Mouse (Mus musculus): ENCODE measurements around the gene Prss23. TPM values are rescaled to one million over a fixed set of nuclear protein-coding genes. Genes with fewer than 3 reads are reported as not detected.

The Prss23 gene
- total RNA-seq, 2 experiments from 2014 or later = 0.26 TPM; not detected in 1

DNA sequence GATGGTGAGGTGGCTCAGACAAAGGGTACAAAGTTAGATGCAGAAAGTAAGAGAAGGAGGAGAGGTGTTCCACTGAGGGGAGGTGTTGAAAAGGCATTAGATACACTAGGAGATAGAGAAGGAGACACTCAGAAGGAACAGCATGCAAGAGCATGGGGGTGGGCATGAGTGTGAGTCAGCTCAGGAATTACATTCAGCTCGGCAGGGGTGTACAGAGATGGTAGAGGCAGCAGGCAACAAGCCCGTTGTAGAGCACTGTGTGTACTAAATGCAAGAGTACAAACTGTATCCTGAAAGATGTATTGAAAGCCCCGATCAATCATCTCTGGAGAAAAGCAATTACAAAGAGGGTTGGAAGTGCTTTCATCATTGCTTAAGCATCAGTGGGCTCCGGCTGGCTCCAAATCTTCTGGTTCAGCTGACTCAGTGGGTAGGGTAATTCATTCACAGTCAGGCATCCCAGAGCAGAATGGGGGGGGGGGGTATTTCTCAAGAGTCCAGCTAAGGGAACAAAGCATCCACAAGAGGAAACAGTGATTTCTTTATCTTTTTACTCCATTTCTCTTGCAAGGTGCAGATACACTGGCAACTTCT, 15.0 kb downstream of the Prss23 start:
- ATAC-seq (ENCODE audit: poor library complexity, severe bottlenecking) = no peak

DNA sequence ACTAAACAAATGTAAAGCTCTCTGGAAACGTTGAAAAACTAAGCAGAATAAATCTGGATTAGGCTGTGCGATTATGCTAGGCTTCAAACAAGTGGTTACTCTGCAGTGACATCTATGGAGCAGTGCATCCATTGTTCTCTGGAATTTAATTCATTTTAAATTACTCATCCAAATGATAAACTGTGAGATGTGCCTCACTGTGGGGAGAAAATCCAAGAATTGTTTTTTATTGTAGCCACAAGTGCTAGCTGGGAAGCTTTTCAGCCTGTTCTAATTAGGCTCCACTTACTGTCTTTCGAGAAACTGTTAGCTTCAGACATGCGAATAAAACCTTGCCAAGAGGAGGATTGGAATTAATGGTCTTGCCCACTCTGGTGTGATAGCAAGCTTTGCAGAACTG, 18.3 kb downstream of the Prss23 start:
- no peak for ATAC-seq (ENCODE audit: poor library complexity, severe bottlenecking)

DNA sequence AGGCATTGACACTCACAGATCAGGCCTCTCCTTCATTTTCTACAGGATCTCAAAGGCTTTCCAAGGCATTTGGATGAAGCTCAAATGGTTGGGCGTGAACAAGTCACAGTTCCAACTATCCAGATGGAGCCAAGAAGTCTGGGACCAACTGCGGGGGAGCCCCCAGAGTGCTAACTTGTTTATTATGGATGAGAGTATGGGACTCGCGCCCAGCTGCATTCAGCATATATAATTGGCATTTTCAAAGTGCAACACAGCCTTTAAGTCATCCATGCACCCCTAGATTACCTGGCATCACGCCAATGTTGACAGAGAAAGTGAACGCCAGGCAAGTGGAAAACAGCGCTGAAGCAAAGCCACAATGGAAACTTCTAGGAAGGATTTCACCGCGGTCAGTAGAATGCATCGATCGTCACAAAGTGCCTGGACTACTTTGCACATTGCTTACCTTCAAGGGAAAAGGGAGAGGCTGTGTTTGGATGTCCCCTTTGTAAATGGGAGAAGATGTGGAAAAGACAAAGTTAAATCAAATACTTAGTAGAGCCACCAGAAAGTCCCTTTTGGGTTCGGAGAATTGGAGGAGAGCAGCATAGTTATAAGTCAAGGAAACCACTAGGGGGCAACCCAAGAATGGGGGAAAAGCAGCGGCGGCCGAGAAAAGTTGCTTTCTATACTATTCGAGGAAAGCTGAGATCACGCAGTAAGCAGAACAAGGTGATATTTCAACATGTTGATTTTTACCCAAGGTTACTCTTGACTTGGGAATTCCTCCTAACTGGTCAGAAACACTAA, 27.3 kb downstream of the Prss23 start:
- ATAC-seq (ENCODE audit: poor library complexity, severe bottlenecking) = 0 out of 2 replicates have a peak, but pooled peaks have one; percentile 47

DNA sequence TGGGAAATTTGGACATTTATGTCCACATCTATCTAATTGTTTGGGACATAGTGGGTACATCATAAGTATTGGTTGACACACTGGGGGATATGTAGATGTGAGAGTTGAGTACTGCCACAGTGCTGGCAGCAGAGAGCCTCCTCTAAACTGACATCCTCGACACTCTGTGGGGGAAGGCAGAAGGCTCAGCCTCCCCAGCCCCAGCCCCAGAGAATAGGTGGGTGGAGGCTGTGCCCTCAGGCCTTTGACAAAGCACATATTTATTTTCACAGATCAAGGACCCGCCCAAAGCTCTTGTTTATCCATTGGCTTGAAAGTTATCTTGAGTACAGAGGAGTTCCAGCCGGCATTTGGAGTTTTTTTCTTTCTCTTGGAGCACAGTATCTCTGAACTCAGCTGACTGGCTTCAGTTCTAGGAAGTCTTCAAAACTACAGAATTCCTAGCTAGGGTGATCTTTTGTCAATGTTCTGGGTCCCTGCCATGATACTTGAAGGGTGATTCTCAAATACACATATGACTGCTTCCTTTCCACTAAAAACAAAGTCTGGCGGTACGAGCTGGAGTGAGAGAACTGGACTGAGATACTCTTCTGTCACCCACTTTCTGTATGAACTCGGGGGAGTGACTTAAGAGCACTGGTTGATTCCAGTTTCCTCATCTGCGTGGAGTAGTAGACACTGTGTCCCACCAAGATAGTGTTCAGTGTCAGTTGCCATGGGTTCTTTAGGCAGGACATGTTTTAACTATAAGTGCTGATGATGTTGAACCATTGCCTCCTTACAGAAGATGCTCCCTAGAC, 43.0 kb downstream of the Prss23 start:
- no peak for ATAC-seq (ENCODE audit: poor library complexity, severe bottlenecking)

DNA sequence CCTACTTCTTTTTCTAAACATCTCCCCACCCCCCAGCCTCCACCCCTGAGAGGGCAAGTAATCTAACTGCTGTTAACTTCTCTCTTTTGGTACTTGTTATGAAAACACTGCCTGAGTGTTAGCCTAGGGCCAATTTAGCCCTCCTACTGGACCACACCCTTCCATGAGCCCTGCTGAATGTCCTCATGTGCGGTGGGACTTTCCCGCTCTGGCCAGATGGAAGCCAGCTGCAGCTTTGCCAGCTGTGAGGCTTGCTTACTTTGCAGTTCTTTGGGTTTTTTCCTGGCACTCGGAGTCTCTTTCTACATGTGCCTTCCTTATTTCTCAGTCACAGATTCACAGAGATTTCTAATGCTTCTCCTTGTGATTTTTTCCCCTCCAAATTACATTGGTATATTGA, 45.3 kb downstream of the Prss23 start:
- ATAC-seq (ENCODE audit: poor library complexity, severe bottlenecking) = peak; percentile 41; the same call in 1 of the 2 replicates

DNA sequence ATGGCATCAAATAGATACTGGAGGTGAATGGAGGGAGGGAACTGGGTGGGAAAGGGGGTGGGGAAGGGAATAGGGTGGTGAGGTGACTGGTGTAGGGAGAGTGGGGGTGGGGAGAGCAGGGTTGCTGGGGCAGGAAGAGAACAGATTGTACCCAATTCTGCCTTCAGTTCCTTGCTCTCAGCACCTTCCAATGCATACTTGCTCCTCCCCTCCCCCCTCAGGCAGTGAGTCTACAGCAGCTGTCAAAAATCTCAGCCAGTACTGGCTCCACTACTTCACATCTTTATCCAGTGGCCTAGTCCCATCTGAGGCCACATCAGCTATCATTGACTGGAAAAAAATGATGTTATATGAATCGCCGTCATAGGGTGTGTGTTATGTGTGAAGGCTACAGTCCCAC, 48.5 kb downstream of the Prss23 start:
- ATAC-seq (ENCODE audit: poor library complexity, severe bottlenecking) = no peak

DNA sequence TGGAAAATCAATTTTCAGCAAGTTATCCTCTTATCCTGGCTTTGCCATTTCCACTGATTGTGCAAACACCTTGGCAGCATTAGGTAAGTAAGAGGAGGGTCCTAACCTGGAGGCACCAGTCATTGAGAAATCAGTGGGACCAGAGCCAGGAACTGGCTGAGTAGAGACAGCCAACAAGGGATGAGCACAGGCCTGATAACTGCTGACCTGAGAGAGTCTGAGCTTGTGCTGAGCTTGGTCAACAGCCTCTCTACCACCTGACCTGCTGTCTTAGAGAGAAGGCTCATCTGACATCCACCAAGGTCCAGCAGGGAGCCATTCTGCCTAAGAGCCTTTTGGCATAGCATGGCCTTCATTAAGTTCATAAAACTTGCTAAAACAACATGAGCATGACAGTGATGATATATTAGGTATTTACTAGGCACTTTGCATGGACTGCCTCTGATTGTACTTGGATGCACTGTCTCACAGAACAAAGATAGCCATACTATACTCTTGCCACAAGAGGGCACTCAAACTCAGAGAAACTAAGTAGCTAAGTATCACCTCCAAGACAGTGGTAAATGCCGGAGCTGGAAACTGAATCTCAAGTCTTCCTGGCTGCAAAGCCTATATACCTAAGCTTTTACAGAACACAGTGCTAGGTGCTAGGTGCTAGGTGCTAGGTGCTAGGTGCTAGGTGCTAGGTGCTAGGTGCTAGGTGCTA, 49.5 kb downstream of the Prss23 start:
- peak; percentile 65 for ATAC-seq (ENCODE audit: poor library complexity, severe bottlenecking)

DNA sequence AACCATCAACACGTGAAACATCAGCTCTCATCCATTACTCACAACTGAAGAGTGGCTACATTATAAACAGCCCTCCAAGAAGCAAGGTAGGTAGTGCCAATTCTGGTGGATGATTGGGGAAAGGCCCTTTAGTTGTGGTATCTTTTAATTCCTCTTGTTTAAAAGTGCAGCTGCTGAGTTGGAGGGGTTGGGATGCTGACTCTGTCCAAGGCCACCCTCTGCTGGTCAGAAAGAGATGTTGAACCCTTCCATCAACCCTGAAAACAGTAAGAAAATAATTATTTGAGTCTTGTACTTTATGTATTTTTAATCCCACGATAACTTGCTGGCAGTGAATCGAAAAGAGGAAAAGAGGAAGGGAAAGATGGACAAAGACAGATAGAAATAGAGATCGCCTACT, 53.5 kb downstream of the Prss23 start:
- ATAC-seq (ENCODE audit: poor library complexity, severe bottlenecking) = peak; percentile 62; the same call in 1 of the 2 replicates

DNA sequence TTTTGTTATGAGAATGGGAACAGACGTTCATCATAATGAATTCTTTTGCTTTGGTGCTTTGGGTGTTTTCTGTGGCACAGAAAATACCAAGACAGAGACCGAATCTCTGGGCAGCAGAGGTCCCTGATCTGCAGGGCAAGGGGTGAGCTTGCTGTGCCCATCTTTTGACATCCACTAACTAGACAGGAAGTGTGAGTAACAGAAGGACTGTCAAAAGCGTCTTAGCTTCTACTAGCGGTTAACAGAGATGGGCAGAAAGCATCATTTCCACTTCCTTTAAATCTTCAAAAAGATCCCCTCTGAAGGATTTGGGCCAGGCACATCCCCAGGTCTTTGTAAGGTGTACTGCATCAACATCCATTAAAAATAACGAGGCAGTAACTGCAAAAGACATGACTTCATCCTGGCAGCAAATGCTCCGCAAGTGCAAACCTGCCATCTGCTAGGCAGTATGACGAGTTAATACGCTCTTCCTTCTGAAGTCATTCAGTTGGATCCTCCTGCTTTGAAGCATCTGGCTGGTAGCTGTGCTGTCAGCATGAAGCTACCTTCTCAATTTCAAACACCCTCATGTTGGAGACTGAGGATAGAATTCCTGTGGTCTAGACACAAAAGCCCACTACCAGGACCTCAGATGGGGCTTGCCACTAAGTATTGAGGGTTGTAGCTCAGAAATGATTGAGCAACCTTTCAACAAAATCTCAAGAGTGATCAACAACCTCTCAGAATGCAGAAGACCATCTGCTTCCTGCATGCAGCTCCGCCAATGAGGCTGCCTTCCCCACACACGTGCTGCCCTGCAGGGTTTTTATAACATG, 63.0 kb downstream of the Prss23 start:
- peak; percentile 66 for ATAC-seq (ENCODE audit: poor library complexity, severe bottlenecking)

DNA sequence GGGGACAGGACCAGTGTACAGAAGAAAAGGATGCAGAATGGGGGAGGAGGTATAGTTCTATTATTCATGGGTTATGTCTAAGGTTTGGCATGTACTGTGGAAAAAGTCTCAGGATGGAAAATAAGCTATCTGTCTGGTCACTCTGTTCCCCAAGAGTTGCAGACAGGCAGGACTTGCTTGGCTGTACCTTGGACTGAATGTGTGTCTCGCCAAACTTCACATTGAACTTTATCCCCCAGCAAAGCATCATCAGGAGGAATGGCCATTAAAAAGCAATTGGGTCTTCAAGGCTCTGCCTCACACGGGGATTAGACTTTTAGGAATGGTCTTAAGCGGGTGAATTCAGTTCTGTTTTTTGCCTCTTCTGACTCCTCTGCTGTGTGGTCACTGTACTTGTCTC, 63.7 kb downstream of the Prss23 start:
- ATAC-seq (ENCODE audit: poor library complexity, severe bottlenecking) = peak; percentile 33; the same call in 1 of the 2 replicates

DNA sequence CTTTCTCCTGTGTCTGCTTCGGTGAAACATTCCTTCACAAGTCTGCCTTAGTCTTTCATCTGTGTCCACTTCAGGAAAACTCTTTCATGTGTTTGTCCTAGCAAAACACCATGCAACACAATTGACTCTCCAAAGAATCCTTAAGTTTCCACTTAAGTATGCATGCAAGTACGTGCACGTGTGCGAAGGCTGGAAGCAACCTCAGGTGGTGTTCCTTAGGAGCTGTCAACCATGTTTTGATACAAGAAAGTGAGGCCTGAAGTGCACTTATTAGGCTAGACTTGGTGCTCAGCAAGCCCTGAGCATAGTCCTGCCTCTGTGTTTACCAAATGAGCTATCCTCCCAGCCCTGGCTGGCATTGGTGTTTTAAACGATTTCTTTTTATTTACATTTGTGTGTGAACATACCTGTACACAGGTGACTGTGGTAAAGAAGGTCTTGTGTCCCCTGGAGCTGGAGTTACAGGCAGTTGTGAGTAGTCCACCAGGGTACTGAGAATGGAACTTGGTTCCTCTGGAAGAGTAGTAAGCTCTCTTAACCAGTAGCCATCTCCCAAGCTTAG, 64.3 kb downstream of the Prss23 start:
- ATAC-seq (ENCODE audit: poor library complexity, severe bottlenecking) = no peak

DNA sequence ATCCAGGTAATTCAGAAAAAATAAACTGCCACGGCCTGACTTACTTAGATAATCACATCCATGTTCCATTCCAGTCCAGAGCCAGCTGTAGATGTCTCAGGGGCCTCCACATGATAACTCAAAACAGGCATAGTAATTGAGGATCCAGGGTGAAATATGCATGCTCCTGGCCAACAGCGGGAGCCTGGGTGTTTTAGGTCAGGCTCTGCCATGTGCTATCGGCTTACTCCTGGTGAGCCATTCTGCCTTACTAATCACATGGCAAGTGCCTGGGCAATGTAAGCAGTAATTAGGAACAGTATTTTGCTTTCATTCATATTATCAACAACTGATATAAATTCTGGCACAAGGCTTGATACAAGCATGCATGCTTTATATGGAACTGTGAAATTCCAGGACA, 65.6 kb downstream of the Prss23 start:
- ATAC-seq (ENCODE audit: poor library complexity, severe bottlenecking) = no peak

DNA sequence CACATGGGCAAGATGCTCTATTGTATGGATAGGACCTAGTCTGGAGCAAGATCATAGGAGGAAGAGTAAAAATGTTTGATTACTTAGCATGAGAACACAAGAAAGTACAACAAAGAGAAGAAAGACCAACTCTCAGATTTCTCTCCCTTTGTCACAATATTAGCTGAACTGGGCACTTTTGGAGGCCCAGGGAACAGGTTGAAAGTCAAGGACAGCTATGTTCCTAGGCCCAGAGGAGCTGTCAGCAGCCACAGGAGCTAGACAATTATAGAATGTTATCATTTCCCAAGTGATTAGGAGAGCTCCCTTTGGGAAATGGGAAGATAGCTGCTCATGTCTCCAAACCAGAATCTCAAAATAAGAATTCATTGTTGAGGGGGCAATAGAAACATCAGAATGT, 66.1 kb downstream of the Prss23 start:
- no peak for ATAC-seq (ENCODE audit: poor library complexity, severe bottlenecking)

DNA sequence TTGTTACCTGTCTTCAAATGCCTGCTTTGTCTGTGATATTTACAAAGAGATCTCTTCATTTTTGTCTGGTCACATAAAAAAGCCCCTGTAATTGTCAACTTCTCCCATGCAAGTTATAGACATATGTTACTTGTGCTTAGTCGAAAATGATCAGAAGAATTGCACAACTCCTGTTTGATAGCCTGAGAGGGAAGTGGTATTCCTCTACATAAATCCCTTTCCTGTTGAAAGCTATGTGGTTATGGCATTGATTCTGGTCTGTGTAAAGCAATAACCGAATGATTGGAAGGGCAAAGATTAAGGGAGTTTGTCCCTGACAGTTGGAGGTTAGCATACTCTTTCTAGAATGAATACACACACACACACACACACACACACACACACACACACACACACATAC, 67.3 kb downstream of the Prss23 start:
- peak; percentile 58; the same call in 1 of the 2 replicates for ATAC-seq (ENCODE audit: poor library complexity, severe bottlenecking)

Other genes with a start within 250 kb of the Prss23 start
- 29.9 and 31.6 TPM in 2 replicates for gene Tmem135, start 123.0 kb downstream of the Prss23 start, total RNA-seq (2015)
- 18.7 and 26.5 TPM in 2 replicates for gene Tmem135, start 123.0 kb downstream of the Prss23 start, total RNA-seq (2017)
- 4.8 TPM in 2 replicates for gene Fzd4, start 122.8 kb downstream of the Prss23 start, total RNA-seq (2015)
- gene Fzd4, start 122.8 kb downstream of the Prss23 start, total RNA-seq (2017) = 4.0 and 5.0 TPM in 2 replicates
- not detected in 2 replicates for gene Me3, start 105.2 kb upstream of the Prss23 start, total RNA-seq (2015)
- gene Me3, start 105.2 kb upstream of the Prss23 start, total RNA-seq (2017) = not detected in 2 replicates

Data from megakaryocyte, adult 5-6 weeks (primary cell).